Mouse (Mus musculus): ENCODE data around the gene Cdk2.
A peak's percentile ranks its signal among the peaks of the same experiment; 100 is the strongest.

Gene Cdk2

DNA sequence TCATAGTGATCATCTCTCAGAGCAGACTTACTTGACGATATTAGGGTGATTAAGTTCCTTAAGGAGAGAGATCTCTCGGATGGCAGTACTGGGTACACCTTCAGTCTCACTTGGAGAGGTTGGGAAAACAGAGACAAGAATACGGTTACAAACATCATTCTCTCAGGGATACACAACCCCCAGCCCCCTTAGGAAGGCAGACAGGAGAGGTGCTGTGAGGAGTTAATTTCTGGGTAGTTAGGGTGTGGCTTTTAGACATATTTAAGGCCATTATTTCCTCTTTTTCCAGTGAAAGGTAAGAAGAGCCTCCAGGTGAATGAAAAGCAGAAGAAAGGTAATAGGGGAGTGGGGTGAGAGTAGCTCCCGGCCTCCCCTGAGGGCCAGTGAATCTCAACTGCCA, 936 bp downstream of the Cdk2 start, which contains the start of gene Pmel:
Gene Pmel (plus strand): TSS at position 301 of the 400 bp plus-strand sequence.
- DNase-seq (ENCODE audit: low spot score in 2 of 2), result no peak

DNA sequence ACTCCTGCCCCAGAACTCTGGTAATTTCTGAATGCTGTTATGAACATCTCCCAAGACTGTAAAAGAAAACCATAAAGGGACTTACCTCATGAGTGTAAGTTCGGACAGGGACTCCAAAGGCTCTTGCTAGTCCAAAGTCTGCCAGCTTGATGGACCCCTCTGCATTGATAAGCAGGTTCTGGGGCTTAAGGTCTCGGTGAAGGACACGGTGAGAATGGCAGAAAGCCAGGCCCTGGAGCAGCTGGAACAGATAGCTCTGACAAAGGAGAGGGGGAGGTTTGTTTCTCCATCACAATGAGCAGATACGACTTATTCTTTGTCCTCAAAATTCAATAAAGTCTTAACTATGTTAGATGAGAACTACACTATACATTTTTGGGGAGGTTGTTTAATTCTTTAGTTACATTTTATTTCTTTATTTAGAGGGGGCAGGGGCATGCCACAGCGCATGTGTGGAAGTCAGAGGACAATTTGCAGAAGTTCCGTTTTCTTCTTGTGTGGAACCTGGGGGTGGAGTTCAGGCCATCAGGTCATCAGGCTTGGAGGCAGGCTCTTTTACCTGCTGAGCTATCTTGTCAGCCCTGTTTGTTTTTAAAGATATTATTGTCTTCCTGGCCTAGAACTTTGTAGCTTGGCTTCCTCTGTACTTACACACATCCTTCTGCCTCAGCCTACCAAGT, 2.4 kb downstream of the Cdk2 start:
- no peak for DNase-seq (ENCODE audit: low spot score in 2 of 2)

DNA sequence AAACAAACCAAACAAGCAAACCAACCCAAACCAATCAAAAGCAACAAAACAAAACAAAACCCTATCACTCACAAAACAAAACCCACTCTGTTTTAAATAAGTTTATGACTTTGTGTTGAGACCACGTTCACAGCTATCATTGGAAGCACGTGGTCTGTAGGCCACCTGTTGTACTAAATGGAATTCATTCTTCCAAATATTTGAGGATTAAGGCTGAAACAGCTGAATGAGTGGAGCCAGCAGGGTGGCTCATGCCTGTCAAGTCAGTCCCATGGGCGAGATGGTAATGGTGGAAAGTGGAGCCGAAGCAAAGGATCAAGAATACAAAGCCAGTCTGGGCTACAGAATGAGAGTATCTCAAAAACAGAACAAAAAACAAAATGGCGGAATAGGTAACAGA, 4.1 kb downstream of the Cdk2 start:
- DNase-seq (ENCODE audit: low spot score in 2 of 2), result no peak

DNA sequence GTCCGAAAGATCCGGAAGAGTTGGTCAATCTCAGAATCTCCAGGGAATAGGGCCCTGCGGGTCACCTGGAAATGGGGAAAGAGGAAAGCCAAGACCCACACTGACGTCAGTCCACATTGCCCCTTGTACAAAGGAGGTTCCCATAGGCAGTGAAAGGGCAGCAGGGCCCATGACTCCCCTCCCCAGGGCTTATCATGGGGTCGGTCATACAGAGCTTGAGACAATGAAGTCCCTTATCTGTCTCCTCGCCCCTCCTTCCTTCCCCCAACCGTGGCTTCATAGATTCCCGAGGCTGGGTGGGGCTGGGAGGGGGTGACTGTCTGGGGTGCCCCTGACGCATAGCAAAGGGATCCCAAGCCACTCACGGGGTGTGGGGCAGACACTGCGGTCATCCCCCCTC, 5.2 kb downstream of the Cdk2 start:
- no peak for DNase-seq (ENCODE audit: low spot score in 2 of 2)

DNA sequence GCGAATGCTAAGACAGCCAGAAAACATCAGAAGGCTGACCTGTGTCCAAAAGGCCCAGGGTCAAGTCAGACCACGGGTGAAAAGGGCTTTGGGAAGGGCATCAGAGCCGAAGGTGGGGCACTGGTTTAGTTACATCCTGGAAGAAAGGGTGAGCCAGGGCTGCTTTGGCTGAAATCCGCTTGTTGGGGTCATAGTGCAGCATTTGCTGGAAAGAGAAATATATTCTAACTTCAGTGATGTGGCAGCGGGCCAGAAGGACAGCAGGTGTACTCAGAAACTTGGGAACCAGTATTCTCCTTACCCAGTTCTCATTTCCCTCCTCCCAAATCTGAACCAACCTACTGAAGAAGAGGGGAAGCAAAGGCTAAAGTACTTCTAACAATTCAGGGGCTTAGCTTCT, 5.8 kb downstream of the Cdk2 start:
- DNase-seq (ENCODE audit: low spot score in 2 of 2), result no peak

DNA sequence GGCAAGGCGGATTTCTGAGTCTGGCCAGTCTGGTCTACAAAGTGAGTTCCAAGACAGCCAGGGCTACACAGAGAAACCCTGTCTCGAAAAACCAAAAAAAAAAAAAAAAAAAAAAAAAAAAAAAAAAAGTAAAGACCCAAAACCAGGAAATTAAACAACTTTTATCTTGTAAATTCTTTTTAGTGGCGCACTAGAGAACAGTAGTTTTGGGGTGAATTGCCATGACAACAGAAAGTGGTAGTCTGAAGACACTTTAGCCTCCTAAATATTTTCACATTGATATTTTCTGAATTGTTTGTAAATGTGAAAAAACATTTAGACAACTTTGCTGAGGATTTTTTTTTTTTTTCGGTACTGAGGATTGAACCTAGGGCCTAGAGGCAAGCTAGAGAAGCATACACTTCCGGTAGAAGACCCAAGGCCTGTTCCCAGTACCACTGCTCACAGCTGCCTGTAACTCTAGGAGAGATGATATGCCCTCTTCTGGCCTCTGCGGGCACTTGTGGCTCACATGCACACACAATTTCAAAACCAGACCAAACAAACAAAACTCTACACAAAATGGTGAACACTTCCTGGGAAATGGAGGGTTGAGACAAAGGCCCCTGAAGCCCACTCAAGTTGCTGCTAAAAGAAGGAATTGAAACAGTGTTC, 7.6 kb downstream of the Cdk2 start:
- no peak for DNase-seq (ENCODE audit: low spot score in 2 of 2)

DNA sequence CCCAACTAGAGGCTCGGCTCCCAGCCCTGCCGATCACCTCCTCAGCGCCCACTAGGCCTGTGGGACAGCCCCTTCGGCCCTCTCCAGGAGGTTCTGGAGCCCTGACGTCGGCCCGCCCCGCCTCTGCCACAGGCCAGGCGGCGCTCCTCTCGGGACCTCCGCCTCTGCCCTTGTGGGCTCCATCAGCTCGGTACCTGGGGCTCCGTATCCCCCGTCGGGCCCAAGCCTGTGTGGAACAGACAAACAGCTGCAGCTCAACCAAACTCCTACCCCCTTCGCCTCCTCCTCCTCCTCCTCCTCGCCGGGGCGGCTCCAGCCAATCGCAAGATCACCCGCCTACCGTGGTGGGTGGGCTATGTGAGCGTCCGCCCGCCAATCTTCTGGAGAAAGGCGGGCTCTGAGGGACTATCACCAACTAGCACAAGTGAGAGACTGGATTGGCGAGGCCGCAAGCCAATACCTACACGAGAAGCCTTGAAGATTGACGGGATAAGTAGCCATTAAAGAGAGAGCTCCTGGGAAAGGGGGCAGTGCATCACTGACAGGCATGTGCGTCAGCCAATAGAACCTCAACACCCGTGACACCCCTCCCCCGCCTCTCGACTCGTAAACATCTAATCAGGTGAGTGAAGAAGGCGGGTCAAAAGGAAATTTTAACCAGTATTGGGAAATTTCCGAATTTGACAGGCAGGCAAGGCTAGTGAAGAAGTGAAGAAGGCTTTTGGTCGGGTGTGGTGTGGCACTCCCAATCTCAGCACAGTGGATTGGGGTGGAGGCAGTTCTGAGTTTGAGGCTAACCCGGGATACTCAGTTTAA, 8.6 kb downstream of the Cdk2 start, which contains the start of gene Rab5b:
Gene Rab5b (minus strand): TSS at position 273 of the 816 bp plus-strand sequence.
- DNase-seq (ENCODE audit: low spot score in 2 of 2), result peak; percentile 100

DNA sequence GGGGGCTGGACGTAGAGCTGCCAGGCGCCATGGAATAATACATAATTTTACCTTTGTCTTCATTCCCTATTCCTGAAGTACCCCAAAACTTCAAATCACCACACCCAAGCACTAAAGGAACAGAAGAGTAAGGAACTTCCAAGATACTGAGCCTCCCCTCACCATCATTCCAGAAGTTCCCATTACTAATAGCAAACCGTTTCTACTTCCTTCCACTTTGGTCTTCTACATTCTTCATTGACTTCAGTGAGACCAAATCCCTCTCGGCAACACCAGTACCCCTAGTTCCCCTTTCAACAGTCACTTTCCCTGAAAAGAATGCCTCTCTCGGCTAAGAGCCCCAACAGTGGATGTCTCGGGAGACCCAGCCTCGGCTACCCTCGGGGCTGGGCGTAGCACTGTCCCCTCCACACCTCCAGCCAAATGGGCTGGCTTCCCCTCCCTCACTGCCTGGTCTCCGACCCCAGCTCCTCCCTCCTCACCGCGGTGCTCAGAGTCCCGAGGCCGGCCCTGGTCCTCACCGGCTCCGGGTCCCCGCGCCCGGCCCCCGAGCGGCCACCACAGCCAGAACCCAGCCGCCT, 9.3 kb downstream of the Cdk2 start:
- peak in 1 of 2 experiments; percentile 25 for DNase-seq (ENCODE audit: low spot score in 2 of 2)

DNA sequence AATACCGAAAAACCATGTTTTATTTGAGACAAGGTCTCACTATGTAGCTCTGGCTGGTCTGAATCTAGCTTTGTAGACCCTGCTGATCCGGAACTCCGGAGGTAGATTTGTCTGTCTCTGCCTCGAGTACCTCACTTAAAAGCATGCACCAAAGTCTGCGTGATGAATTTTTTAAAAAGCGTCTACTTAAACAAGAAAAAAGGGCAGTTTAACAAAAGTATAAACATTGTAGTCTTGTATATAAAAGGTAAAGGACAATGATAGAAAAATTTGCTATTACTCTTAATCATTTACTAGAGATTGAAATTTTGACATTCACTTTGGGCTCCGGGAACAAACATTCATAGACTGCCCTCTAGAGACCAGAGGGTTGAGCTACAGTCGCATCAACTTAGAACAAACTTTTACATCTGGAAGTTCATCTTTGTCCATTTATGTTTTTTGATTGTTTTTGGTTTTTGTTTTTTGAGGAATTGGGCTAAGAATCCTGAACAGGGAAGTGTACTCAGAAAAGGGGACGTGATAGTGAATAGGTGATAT, 30.3 kb downstream of the Cdk2 start:
- DNase-seq (ENCODE audit: low spot score in 2 of 2), result peak in 1 of 2 experiments; percentile 43

DNA sequence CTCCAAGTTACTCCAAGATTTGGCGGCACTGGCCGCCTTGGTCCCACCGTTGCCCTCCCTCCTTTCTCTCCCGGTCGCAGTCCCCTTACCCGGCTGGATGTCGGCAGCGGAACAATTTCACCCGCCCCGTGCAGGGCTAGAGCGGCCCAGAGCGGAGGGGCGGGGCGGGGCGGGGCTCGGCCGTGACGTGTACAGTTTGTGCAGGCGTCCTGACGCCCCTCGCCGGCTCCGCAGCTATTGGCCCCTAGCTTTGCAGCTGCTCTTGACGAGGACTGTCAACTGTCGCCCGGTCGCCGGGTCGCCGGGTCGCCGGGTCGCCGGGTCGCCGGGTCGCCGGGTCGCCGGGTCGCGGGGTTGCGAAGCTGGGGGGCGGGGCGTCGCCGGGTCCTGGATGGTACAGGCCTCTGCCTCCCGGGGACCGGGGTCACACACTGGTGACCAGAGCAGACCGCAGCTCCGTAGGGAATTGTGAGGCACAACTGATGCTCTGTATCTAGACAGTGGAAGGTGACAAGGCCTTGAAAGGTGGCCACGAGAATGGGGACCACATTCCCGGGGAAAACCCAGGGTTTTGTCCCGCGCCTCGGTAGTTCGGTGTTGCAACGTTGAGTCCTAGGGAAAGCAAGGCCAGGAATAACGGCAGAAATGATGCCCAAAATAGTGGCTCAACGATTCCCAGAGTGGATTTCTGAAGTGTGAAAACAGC, 30.9 kb downstream of the Cdk2 start, which contains the start of gene Suox:
Gene Suox (minus strand): TSS at position 311 of the 706 bp plus-strand sequence.
- DNase-seq (ENCODE audit: low spot score in 2 of 2), result peak; percentile 36 to 76

DNA sequence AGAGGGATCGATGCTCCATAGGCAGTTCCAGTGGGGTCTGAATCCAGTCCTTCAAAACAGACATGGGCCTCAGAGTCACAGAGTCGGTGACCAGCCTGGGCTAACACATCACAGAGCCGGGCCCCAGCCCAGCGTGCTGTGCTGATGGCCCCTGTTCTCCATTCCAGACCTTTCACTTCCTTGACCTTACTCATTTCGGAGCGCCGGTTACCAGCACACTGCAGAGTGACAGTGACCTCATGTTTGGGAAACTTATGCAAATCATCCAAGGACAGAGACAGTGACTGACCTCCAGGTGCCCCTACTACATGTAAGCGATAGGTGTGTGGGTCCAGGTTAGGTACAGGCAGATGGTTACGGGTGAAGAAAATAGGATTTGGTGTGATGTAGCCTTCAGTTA, 33.7 kb downstream of the Cdk2 start:
- DNase-seq (ENCODE audit: low spot score in 2 of 2), result no peak

DNA sequence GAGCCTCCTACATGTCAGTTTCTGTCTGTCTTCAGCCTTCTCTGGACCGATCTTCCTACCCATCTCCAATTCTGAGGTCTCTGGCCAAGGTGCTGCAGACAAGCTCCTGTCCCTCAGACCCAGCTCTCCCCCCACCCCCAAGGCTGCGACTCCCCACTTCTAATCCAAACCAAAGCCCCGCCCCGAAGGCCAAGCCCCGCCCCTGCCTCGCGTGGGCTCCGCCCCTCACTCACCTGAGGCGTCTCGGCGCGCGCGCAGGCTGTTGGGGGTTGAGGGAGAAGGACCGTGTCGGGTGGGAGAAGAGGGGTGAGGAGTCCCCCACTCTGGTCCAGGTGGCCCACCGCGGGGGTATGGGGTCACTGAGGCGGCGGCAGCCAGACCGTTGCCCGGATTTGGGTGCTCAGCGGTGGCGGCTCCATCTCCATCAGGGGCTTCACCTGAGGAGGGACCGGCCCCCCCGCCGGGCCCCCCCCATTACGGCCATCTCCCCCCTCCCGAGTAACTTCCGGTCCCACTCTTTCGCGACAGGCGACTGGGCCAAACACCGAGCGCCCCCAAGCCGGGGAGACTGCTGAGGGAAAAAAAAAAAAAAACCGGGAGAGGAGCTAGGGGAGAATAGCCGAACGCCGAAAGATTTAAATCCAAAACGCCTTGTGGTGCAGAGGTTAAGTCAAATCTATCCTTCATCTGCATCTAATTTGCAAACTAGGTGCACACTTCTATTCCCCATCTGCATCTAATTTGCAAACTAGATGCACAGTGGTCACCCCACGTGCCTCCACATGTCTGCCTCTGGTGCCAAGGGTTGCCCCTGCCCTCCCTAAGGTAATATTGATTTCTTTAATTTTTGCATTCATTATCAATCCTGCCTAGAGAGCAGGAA, 35.8 kb downstream of the Cdk2 start:
- DNase-seq (ENCODE audit: low spot score in 2 of 2), result peak in 1 of 2 experiments; percentile 62

DNA sequence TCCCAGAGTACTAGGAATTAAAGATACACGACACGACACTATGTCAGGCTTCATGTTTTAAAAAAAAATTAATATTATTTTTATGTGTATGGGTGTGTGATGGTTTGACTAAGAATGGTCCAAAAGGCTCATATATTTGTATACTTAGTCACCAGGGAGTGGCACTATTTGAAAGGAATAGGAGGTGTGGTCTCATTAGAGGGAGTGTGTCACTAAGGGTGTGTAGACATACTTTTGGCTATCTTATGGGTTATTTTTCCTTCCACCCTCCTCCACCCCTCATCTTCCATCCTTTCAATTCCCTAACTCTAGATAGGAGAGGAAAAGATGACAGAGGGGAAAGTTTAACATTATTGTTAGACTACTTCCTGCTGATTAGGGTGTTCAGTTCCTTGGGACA, 39.0 kb downstream of the Cdk2 start:
- no peak for DNase-seq (ENCODE audit: low spot score in 2 of 2)

DNA sequence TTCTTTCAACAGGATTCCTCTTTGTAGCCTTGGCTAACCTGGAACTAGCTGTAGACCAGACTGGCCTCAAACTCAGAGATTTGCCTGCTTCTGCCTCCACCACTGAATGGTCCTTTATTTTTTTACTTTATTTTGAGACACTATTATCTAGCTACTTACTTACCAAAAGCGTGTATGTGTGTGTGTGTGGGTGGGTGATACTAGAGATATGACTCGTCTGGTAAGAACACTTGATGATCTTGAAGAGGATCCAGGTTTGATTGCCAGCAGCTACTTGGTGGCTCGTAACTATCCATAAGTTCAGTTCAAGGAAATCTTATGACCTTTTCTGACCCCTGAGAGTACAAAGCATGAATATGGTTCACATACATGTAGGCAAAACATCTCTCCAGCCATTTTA, 39.5 kb downstream of the Cdk2 start:
- DNase-seq (ENCODE audit: low spot score in 2 of 2), result no peak

DNA sequence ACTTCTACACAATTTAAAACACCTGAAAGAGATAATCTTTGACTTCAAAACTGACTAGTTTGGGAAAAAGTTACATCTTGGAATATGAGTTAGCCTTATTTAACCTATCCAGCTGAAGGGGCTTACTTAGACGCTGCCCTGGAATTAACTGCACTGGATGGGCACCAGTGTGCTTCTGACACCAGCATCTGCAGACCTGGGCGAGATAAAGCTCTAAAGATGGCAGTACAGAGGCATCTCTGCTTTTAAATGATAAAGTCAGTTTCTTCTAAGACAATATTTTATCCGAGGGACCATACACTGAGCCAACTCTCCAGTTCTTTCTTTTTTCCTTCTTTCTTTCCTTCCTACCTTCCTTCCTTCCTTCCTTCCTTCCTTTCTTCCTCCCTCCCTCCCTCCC, 40.0 kb downstream of the Cdk2 start:
- DNase-seq (ENCODE audit: low spot score in 2 of 2), result no peak

DNA sequence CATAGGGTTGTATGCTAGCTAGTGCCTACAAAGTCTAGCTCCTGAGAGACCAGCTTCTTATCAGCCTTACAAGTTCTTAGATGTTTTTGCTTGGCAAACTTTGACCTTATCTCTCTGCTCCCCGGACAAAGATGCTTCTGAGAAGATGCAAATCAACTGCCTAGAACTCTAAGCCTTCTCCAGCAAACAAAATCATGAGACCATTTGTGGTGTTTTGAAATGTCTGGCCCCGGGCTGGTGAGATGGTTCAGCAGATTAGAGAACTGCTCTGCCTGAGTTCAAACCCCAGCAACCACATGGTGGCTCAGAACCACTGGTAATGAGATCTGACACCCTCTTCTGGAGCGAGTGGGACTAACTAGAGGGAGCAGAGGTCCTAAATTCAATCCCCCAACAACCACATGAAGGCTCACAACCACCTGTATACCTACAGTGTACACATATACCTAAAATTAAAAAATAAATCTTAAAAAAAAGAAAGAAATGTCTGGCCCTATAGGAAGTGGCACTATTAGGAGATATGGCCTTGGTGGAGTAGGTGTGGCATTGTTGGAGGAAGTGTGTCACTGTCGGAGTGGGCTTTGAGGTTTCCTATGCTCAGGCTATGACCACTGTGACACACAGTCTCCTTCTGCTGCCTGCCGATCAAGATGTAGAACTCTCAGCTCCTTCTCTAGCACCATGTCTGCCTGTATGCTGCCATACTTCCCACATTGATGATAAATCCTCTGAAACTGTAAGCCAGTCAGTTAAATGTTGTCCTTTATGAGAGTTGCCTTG, 41.2 kb downstream of the Cdk2 start:
- no peak for DNase-seq (ENCODE audit: low spot score in 2 of 2)

DNA sequence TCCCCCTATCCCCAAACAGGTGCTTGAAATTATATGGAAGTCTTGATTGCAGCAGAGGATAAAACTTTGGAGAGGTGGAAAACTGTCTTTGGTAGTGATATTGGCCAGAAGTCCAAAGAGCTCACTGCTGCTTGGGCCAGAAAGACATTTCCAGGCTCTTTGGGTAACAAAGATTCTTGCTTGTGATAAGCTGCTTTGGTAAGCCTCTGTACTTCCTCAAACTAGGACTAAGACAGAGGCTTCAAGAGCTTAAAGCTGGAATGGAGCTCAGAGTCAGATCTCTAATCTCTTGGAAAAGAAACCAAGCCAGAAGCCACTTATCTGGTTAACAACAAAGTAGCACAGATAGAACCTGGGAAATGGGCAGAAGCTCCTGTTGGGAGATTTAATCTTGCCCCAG, 42.4 kb downstream of the Cdk2 start:
- no peak for DNase-seq (ENCODE audit: low spot score in 2 of 2)

DNA sequence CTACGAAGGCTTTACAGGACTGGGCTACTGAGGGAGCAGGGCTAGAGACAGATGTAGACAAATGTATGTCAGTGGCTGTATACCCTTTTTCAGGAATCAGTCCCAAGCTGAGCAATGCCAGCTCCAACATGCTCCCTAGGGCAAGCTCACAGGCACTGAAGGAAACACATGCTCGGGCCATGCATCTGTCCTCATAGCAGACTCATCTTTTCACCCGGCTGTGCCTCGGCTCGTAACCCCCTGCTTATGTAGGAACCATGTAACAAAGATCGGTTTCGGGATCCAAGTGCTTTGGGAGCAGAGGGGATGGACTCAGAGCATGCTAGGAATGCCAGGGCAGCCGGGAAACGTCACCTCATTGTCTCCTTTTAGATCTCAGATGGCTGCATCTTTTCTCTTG, 45.3 kb downstream of the Cdk2 start:
- DNase-seq (ENCODE audit: low spot score in 2 of 2), result no peak

DNA sequence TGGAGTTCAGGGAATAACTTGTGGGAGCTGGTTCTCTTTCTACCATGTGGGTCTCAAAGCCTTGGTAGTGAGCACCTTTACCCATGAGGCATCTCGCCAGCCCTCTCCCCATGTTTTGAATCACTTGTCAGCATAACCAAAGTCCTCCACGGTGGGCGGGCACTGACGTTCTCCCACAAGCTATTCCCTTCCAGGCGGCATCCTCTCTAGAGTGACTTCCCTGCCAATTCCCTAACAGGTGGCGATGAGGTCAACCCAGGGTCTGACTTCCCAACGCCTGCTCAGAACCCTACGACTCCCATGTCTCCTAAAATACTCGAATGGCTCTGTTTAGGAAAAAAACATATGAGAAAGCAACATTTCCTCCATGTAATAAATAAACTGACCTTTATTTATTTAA, 47.0 kb downstream of the Cdk2 start:
- no peak for DNase-seq (ENCODE audit: low spot score in 2 of 2)

Data from left cerebral cortex, adult 9 months (tissue).